Mouse (Mus musculus) heart, adult 2 months (tissue): ENCODE results near the gene Pik3ip1.

Experiments
- CTCF ChIP-seq: fragments of 200-600 bp; IDR thresholded peaks from 2 replicates; pipeline ENCODE4 v1.8.1; 2022; ENCODE audit warnings: antibody characterized with exemption, mild to moderate bottlenecking, moderate library complexity
- EP300 ChIP-seq: fragments of 200-500 bp; IDR thresholded peaks from 2 replicates; pipeline ENCODE4 v1.6.1; 2011; ENCODE audit warnings: low read depth, low read length, control low read depth; ENCODE audit not compliant: insufficient read depth
- POLR2A ChIP-seq: fragments of 200-500 bp; IDR thresholded peaks from 2 replicates; pipeline ENCODE4 v1.6.1; 2011; ENCODE audit warnings: mild to moderate bottlenecking, low read depth, low read length, control low read depth; ENCODE audit not compliant: insufficient read depth

- TF ChIP-seq CTCF (peak; percentile 82), POLR2A (peak; percentile 62), EP300 (peak; percentile 37; the same call in 1 of the 2 replicates)
These were observed 40.2 kb upstream of the Pik3ip1 start for GRCm38 (mm10) chr11:3289803-3290639.
